8 mouse cellular contexts compared by ENCODE assay signal in genomic region chr17:21679273-21680018, GRCm38 (mm10). TPM values are rescaled to one million over a fixed set of nuclear protein-coding genes. Genes with fewer than 3 reads are reported as not detected.
DNase-seq lines count a peak whose midpoint lies in the region; ATAC-seq lines count a peak whose summit lies in the region.

No protein-coding gene starts in this region.

- ATAC-seq in erythroblast, adult 5-6 weeks (replicated peaks; ENCODE audit: low FRiP score, poor library complexity, severe bottlenecking) = peak; percentile 97
- ATAC-seq in kidney, embryonic 15.5 days (replicated peaks; ENCODE audit: low FRiP score) = peak; percentile 100
- ATAC-seq in monocyte, adult 5-6 weeks (replicated peaks; ENCODE audit: insufficient number of reproducible peaks, low FRiP score, low TSS enrichment, poor library complexity, severe bottlenecking) = peak; percentile 99

- peak overlapping the region; percentile 57 for H3K4me3 ChIP-seq in heart, embryonic 10.5 days
- peak overlapping the region; percentile 53 for H3K4me3 ChIP-seq in kidney, embryonic 15.5 days (replicated peaks)

- peak overlapping the region; percentile 62 for H3K4me2 ChIP-seq in kidney, embryonic 15.5 days

- no peaks in the 10 kb centered on the region for H3K27me3 ChIP-seq in heart, embryonic 10.5 days (ENCODE audit: insufficient read depth, poor library complexity, severe bottlenecking)
- no peaks in the 10 kb centered on the region for H3K27me3 ChIP-seq in kidney, embryonic 15.5 days

- WGBS in heart, embryonic 10.5 days = 4% methylated on average over 9 of the region's 9 CpGs
- 5% methylated on average over 9 of the region's 9 CpGs for WGBS in kidney, embryonic 15.5 days

- no peaks in the 10 kb centered on the region for H3K9me3 ChIP-seq in heart, embryonic 10.5 days
- no peaks in the 10 kb centered on the region for H3K9me3 ChIP-seq in kidney, embryonic 15.5 days (replicated peaks)

- H3K36me3 ChIP-seq in heart, embryonic 10.5 days = peaks cover under 1% of the 10 kb centered on the region; the same call in 1 of the 2 replicates
- H3K36me3 ChIP-seq in kidney, embryonic 15.5 days = no peaks in the 10 kb centered on the region

- DNase-seq in B cell, adult 2 months = peak; percentile 95 to 96
- DNase-seq in brain, adult 2 months (ENCODE audit: low read depth, low spot score) = peak; percentile 94
- peak; percentile 98 for DNase-seq in heart, embryonic 10.5 days (ENCODE audit: low spot score)
- DNase-seq in liver = peak; percentile 93
- peak; percentile 87 to 88 for DNase-seq in spleen, postnatal 4 days (ENCODE audit: low spot score in 2 of 2)

- no peaks in the 10 kb centered on the region for H3K4me1 ChIP-seq in heart, embryonic 10.5 days
- 0 out of 2 replicates have a peak, but pooled peaks cover 4% of the 10 kb centered on the region for H3K4me1 ChIP-seq in kidney, embryonic 15.5 days

- peak overlapping the region; percentile 38; the same call in 1 of the 2 replicates for H3K9ac ChIP-seq in kidney, embryonic 15.5 days

- peak overlapping the region; percentile 81 for H3K27ac ChIP-seq in heart, embryonic 10.5 days
- H3K27ac ChIP-seq in kidney, embryonic 15.5 days = peak overlapping the region; percentile 79

RNA-seq across cellular contexts. Expression of gene Gm10226, which starts 12.2 kb away (rescaled TPM):
- total RNA-seq in erythroblast, adult 5-6 weeks (2015; ENCODE audit: low replicate concordance) = not detected in 2 replicates
- 56.8 TPM in 1 of 2 replicates, not detected in the other for total RNA-seq in erythroblast, adult 5-6 weeks (2017; ENCODE audit: low replicate concordance)
- 4.1 and 4.9 TPM in 2 replicates for polyA plus RNA-seq in heart, embryonic 10.5 days (2016; fragmentation: Nextera tagmentation; extraction: Ambion mirVana)
- polyA plus RNA-seq in kidney, embryonic 15.5 days (2015; fragmentation: Nextera tagmentation; extraction: Ambion mirVana) = 2.7 and 5.4 TPM in 2 replicates
- total RNA-seq in monocyte, adult 5-6 weeks (2017) = 23.5 to 31.1 TPM in 2 of 3 replicates, not detected in the other

RNA-seq across cellular contexts. Expression of gene Zfp760, which starts 28.1 kb away (rescaled TPM):
- total RNA-seq in erythroblast, adult 5-6 weeks (2015; ENCODE audit: low replicate concordance) = 0.63 and 10.2 TPM in 2 replicates
- total RNA-seq in erythroblast, adult 5-6 weeks (2017; ENCODE audit: low replicate concordance) = 2.0 and 3.6 TPM in 2 replicates
- 7.8 and 11.0 TPM in 2 replicates for polyA plus RNA-seq in heart, embryonic 10.5 days (2016; fragmentation: Nextera tagmentation; extraction: Ambion mirVana)
- 12.8 and 14.8 TPM in 2 replicates for polyA plus RNA-seq in kidney, embryonic 15.5 days (2015; fragmentation: Nextera tagmentation; extraction: Ambion mirVana)
- total RNA-seq in monocyte, adult 5-6 weeks (2017) = 1.8 to 8.8 TPM (median 5.2 TPM) in 3 replicates

RNA-seq across cellular contexts. Expression of gene Zfp983, which starts 29.0 kb away (rescaled TPM):
- total RNA-seq in erythroblast, adult 5-6 weeks (2015; ENCODE audit: low replicate concordance) = 0.19 and 2.3 TPM in 2 replicates
- 1.1 and 4.3 TPM in 2 replicates for total RNA-seq in erythroblast, adult 5-6 weeks (2017; ENCODE audit: low replicate concordance)
- polyA plus RNA-seq in heart, embryonic 10.5 days (2016; fragmentation: Nextera tagmentation; extraction: Ambion mirVana) = 2.7 and 2.9 TPM in 2 replicates
- polyA plus RNA-seq in kidney, embryonic 15.5 days (2015; fragmentation: Nextera tagmentation; extraction: Ambion mirVana) = 2.8 and 3.5 TPM in 2 replicates
- total RNA-seq in monocyte, adult 5-6 weeks (2017) = 3.7 to 9.5 TPM (median 4.5 TPM) in 3 replicates

RNA-seq across cellular contexts. Expression of gene Zfp229, which starts 51.1 kb away (rescaled TPM):
- 0.42 and 2.7 TPM in 2 replicates for total RNA-seq in erythroblast, adult 5-6 weeks (2015; ENCODE audit: low replicate concordance)
- total RNA-seq in erythroblast, adult 5-6 weeks (2017; ENCODE audit: low replicate concordance) = 1.1 and 1.7 TPM in 2 replicates
- polyA plus RNA-seq in heart, embryonic 10.5 days (2016; fragmentation: Nextera tagmentation; extraction: Ambion mirVana) = 5.8 and 6.6 TPM in 2 replicates
- polyA plus RNA-seq in kidney, embryonic 15.5 days (2015; fragmentation: Nextera tagmentation; extraction: Ambion mirVana) = 7.4 and 8.6 TPM in 2 replicates
- total RNA-seq in monocyte, adult 5-6 weeks (2017) = 0.96 to 5.0 TPM (median 1.8 TPM) in 3 replicates

Comparison
In these comparisons a context has a peak if more than half of its experiments do, and no peak if none do; other contexts are left out.
1. Peak in every context shown above with its lines: DNase-seq, ATAC-seq, H3K4me3 ChIP-seq and H3K27ac ChIP-seq.